Mouse (Mus musculus) granulocyte monocyte progenitor cell, adult 5-6 weeks (primary cell): Measurements from ENCODE around the gene B3gat3. TPM values are rescaled to one million over a fixed set of nuclear protein-coding genes. Genes with fewer than 3 reads are reported as not detected.
"Not testable (repeated sequence)": the region's sequence is repeated elsewhere in the genome, so short reads cannot be mapped to it uniquely, and the experiment has no call there.

Experiments used
- ATAC-seq: replicated peaks from 2 replicates; pipeline ENCODE4 v1.8.0; 2016; ENCODE audit warnings: mild to moderate bottlenecking, moderate TSS enrichment, inconsistent platforms; ENCODE audit not compliant: poor library complexity, severe bottlenecking
- total RNA-seq, 2 experiments: library from RNA; stranded (forward) in 1 of 2; stranded (reverse) in 1 of 2; fragments of 200-712, 200-1000 nt in 1 of 2; fragments of >200 nt in 1 of 2; fragmentation: Nextera tagmentation in 1 of 2; gene quantifications; 2 replicates each; pipeline ENCODE4 v1.2.3; 2014 to 2017

B3gat3 gene
- total RNA-seq, 2 experiments from 2014 or later, result 25.9 to 26.5 TPM

DNA sequence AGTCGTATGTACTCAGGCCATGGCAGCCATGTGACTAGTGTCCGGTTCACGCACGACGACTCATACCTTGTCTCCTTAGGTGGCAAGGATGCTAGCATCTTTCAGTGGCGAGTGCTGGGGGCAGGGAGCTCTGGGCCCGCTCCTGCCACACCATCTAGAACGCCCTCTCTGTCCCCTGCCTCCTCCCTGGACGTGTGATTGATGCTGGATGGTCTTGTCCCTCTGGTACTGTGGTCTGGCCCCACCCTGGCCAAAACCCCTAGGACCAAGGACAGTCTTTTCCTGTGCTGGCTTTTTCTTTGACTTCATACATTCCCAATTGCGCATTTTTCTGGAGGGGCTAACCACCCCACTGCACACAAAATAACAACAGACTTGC, 21.0 kb downstream of the B3gat3 start:
- ATAC-seq, result no peak

DNA sequence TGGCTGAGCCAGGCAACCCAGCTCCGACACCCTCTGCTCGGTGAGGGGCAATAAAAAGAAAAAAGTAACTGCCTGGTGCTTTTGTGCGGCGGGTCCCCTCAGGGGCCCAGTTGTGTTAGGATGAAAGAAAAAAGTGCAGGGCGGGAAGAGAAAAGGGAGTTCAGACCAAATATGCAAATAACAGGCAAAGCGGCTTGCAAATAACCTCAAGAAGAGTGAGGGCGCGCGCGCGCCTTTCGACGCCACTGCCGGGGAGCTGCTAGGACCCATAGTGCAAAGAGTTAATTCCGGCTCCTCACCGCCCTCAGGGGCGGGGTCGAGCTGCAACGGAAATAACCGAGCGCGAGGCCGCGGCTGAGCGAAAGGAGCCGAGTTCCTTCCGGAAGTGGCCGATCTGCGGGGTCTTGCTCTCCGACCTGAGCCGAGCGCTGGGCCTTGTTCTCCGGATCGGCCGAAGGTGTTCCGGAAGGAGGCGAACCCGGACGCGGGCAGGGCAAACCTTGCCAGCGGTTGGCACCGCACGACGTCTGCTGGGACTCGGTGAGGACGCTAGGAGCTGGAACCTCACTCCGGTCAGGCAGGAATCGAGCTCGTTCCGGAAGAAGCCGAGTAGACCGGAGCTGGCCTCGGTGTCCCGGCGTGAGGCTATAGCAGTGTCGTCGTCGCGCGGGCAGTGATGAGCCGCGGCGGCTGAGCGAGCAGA, 21.5 kb downstream of the B3gat3 start, which contains the start of gene Mta2:
TSS of gene Mta2 (plus strand) at position 361 of the 703 bp plus-strand sequence.
- ATAC-seq, result peak; percentile 83

DNA sequence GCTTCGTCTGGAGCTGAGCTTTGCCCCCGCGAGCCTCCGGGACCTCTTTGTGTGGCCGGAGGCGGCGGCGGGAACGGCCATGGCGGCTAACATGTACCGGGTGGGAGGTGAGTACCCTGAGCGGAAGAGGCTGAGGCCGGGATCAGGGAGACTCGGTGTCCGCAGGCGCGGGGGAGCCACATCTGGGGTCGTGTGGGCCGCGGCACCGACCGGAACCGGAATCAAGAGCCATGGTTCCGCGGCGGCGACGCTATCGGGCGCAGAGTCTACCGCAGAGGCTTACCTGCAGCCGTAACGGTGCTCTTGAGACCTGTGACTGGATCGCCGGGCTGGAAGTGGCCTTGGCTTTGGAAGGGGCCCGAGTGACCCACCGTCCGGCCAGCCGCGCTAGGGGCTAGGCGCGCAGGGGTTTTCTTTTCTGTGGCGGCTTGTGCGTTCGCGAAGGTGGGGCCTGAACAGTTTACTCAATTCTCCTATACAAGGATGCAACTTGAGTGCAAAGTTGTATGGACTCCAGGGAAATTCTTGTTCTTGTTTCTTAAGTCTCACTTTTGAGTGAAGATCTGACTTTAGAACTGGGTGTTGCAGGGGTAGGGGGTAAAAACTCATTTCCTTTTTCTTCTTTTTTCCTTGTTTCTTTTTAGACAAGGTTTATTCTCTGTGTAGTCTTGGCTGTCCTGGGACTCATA, 22.2 kb downstream of the B3gat3 start:
- ATAC-seq, result peak; percentile 29

DNA sequence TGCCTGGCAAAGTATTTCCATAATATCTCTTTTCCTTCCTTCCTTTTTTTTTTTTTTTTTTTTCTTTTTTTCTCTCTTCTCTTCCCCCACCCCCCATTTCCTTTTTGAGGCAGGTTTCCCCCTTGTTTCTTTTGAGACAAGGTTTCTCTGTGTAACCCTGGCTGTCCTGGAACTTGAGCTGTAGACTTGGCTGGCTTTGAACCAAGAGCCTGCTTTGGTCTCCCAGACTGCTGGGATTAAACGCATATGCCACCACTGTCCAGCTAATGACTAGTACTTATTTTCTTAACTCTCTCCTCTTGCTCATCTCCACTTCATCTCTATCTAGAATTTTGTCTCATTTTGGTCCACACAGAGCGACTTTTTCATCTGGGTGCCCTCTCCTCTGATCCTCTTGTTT, 22.9 kb downstream of the B3gat3 start:
- ATAC-seq, result no peak

DNA sequence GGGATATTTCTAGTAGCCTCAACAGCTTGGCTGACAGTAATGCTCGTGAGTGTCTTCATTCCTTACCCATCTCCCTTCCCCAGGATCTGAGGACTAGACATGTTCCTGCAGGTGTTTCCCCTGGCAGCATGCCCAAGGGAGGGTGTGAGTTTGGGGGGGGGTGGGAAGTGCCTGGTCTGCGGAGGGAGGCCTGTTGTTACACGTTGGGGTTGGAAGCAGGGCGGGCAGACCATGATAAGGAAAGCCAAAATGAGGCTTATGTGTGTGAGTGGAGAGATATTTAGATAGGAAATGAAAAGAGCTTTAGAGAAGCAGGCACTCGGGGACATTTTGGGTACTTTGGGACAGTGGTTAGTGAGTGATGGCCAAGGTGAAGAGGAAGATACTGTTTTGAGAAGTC, 23.9 kb downstream of the B3gat3 start:
- ATAC-seq, result no peak

DNA sequence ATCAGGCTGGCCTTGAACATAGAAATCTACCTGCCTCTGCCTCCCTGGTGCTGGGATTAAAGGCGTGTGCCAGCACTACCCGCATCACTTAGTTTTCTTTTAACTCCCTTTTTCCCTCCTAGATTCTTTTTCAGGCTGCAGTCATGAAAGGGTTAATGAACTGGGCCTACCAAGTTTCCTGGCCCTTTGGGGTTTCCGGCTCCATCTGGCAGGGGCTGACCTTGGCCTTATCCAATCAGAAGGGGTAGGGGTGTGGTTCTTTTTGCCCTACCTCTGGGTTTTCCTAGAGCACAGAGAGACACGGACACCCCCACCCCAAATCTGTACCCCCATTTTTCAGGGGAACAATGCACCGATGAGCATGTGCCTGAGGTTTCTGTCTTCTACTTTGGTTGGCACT, 24.6 kb downstream of the B3gat3 start:
- peak; percentile 21; the same call in 1 of the 2 replicates for ATAC-seq

DNA sequence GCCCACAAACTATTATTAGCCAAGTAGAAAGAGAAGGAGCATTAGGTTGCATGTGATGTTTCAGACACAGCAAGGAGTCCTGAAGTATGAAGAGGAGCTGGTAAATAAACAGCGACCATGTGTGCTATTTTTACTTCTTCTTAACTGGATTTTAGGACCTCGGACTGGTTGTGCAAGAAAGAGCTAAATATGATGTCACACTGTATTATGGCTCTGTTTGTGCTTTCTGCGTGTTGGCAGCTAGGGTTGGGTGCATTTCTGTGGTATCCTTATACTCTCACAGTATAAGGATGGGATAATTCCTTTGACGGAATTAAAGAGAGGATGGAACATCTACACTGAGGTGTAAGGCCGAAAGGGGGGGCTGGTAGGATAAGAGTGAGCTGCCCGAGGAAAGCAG, 25.1 kb downstream of the B3gat3 start:
- no peak for ATAC-seq

DNA sequence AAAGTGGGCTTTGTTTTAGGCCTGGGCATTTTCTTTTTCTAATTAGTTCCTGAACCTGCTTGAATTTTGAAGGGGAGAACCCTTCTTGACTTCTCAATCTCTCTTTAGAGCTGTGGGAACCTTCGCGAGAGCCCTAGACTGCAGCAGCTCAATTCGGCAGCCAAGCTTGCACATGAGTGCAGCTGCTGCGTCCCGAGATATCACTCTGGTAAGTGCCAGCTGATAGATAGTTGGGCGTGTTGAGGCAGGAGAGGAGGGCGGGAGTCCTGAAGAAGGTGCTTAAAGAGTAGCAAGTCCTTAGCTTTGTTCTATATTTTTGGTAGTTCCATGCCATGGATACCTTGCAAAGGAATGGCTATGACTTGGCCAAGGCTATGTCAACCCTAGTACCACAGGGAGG, 26.8 kb downstream of the B3gat3 start:
- no peak for ATAC-seq

DNA sequence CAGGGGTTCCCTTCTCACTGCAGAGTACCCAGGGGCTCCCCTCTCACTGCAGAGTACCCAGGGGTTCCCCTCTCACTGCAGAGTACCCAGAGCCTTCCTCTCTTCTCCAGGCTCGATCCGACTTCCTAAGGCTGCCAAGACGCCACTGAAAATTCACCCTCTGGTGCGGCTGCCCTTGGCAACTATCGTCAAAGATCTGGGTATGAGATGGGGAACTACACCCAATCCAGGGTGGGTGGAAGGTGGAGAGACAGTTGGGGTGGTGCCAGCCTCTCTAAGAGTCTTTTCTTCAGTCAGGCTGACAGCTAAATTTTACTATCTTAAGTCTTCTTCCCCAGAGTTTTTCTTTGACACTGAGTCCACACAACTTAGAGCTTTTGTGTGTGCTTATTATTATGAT, 30.0 kb downstream of the B3gat3 start:
- no peak for ATAC-seq

DNA sequence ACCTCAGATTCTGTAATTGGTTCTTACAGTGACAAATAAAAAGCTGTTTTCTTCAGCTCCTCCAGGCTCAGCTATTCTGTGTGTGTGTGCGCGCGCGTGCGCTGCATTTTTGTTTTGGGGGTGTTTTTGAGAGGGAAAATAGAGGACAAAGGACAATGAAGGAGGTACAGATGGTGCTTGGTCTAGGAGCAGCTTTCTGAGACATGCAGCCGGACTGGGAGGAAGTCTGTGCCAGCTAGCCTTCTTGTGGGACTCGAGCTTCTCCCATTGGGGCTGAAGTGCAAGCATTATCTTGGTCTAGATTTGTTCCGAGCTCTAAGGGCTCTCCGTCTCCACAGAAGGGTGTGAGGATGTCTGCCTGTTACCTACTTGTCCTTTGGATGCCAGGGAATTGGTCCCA, 32.1 kb downstream of the B3gat3 start:
- ATAC-seq, result no peak

DNA sequence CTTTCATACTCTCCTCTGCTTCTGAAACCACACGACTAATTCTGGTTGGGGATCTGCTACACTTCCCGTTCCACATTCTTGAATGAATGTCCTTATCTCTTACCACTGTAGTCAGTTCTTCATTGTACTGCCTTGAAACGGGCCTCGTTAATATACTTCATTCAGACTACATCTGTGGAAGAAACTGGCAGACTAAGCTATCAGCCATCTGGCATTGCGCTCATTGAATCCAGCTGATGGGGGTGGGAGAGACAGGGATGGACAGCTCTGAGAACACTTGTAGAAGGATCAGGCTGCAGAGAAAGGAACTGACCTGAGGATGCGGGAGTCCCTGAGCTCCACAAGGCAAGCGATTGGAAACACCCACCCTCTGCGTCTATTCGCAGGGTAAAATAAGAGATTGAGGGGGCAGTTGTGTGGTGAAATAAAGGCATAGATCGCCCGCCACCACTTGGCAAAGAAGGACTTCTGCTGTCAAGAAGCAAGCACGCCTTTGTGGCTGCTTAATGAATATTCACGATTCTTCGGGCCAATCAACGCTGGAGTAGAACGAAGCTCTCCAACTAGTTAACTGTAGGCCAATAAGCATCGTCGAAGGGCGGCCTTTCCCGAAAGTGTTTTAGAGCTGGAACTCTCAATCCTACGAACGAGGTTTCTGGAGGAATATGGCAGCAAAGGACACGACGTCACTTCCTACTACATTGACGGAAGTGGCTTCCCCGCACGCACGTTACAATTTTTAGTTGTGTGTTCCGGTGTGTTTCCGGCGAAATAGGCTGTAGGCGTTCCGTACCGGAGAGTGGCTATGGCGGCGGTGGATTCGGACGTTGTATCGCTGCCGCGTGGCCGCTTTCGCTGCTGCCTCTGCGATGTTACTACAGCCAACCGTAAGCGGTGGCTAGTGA, 33.2 kb downstream of the B3gat3 start, which contains the start of gene Tut1:
TSS of gene Tut1 (plus strand) at position 713 of the 905 bp plus-strand sequence.
- peak; percentile 95 for ATAC-seq

DNA sequence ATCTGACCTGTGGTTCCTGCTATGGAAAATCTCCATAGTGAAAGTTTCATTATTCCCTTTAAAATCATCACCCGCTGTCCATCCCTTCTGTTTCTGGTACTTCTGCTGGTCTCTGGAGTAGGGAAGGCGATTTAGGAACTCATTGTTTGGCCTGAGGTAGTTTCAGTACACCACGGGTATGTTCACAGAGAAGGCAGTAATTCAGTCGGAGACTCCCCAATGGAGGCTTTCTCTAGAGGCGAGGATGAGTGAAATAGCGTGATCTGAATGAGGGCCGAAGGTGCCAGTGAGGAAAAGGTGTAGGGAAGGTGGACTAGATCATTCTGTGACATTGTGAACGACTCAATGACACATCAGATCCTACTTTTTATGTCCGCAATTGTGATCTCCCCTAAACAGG, 34.0 kb downstream of the B3gat3 start:
- no peak for ATAC-seq

DNA sequence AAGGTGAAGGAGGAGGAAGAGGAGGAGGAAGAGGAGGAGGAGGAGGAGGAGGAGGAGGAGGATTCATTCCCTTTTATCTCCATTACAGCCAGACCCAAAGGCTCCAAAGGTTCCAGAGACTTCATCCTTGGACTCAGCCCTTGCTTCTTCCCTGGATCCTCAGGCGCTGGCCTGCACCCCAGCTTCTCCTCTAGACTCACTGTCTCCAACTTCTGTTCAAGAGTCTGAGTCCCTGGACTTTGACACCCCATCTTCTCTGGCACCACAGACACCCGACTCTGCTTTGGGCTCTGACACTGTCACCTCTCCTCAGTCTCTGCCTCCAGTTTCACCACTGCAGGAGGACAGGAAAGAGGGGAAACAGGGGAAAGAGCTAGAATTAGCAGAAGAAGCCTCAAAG, 42.1 kb downstream of the B3gat3 start:
- ATAC-seq, result no peak

DNA sequence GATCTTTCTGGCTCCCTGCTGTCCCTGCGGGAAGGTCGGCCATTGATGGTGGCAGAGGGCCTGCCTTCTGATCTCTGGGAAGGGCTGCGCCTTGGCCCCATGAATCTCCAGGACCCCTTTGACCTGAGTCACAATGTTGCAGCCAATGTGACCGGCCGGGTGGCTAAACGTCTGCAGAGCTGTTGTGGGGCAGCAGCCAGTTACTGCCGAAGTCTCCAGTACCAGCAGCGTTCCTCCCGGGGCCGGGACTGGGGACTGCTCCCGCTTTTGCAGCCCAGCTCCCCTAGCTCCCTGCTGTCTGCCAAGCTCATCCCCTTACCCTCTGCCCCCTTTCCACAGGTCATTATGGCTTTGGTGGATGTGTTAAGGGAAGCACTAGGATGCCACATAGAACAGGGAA, 44.9 kb downstream of the B3gat3 start:
- ATAC-seq, result no peak

DNA sequence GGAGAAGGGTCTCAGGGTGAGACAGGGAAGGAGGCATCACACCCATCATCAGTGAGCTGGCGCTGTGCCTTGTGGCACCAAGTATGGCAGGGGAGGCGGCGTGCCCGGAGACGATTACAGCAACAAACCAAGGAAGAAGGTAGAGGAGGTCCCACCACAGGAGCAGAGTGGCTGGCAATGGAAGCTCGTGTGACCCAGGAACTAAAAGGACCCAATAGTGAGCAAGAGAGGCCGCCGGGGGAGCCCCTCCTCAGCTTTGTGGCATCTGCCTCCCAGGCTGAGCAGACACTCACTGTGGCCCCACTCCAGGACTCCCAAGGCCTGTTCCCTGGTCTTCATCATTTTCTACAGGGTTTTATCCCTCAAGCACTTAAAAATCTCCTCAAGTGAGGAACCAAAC, 45.6 kb downstream of the B3gat3 start:
- ATAC-seq, result no peak

DNA sequence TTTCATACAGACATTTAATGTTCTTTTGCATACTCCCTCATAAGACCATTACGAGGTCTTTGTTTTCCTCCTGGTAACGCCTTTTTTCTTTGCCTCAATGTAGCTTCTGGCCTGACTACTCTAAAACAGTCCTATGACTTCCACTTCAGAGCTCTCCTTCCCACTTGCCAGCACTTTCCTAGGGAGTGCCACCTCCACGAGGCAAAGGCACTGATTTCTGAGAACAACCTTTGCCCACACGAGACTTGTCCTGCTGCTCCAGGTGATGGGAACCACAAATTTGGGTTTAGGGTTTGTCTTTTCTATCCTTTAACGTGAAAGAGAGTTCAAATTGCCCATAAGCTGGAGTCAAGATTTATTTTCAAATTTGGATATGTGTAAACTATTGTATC, 46.0 kb downstream of the B3gat3 start:
- ATAC-seq, result no peak

DNA sequence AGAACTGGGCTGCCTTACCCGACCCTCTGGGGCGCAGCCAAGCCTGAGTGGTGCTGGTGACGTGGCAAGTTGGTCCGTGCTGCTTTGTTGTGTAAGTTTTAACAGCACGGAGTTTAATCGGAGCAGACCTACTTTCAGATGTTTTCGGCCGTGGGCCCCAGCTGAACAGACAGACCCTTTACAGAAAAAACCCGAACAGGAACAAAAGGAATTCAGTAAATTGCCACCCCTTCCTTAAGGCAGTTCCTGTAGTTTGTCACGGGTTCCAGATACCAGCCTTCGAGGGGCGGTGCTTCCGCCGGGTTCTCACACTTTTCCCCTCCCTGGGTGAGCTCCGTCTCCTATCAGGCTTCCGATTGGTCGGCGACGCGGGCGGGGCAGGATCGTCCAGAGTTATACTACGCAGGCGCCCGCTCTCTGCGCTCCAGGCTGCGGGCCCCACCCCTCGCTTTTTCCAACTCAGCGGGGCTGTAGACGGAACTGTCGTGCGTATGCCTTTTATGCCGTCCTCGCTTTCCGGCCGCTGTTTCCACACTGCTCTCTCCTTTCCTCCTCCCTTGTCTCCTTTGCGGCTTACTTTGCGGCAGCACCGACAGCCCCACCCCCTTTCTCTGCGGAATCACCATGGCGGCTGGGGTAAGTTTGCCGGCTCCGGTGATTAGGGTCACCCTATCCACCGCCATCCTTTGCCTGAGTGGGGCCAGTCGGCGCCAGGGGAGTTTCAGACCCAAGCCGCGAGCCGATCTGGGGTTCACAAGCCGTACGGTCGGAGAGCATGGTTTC, 46.6 kb downstream of the B3gat3 start, which contains the start of gene Eef1g:
TSS of gene Eef1g (plus strand) at position 452 of the 783 bp plus-strand sequence.
- peak; percentile 95 for ATAC-seq

DNA sequence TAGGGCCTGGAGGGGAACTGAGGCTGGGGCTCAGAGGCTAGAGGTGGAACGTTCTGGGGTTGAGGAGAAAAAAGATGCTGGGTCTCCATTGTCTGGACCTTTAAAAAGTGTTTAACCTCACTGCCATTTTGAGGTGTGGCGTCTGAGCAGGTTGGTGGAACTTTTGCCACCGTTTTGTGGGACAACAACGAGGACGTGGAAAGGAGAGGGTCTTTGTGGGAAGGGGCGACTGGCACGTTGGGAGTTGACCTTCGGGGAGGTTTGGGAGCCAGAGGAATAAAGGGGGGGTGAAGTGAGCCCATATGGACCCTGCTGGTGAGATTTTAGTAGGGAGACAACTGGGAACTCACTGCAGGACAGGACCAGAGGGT, 47.2 kb downstream of the B3gat3 start:
- ATAC-seq, result no peak

DNA sequence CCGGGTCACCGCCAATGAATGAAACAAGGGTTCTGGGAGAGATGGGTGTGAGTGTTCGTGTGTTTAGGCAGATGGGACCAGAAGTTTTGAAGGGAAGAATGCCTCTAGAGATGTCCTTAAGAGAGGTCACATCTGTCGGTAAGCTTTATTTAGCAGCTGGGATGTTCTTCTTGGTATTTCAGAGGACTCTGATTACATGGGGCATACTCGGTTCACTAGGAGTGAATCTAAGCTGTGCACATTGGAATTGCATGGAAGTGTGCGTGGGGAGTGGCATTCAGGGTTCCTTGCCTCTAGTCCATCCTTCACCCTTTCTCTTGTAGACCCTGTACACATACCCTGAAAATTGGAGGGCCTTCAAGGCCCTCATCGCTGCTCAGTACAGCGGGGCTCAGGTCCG, 47.7 kb downstream of the B3gat3 start:
- no peak for ATAC-seq

DNA sequence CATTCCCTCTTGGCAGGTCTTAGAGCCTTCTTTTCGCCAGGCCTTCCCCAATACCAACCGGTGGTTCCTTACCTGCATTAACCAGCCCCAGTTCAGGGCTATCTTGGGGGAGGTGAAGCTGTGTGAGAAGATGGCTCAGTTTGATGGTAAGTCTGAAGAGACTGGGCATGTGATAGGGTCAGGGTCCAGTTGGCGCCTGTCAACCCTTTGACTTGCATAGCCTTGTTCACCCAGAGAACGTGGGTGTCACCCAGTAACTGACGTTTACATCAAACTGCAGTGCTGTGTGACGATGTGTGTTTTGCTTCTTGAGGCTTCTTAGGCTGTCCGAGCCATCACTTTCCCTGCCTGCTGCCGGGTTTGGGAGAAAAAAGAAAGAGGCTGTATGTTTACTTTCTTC, 52.3 kb downstream of the B3gat3 start:
- ATAC-seq, result not testable (repeated sequence)
